Mouse (Mus musculus) megakaryocyte progenitor cell, adult 5-6 weeks (primary cell): Measurements from ENCODE around the gene Tenm2. TPM values are rescaled to one million over a fixed set of nuclear protein-coding genes. Genes with fewer than 3 reads are reported as not detected.

ENCODE experiments used
- ATAC-seq: replicated peaks from 2 replicates; pipeline ENCODE4 v1.8.0; 2016; ENCODE audit warnings: mild to moderate bottlenecking, moderate TSS enrichment, inconsistent platforms; ENCODE audit not compliant: poor library complexity
- total RNA-seq, 2 experiments: library from RNA; stranded (forward) in 1 of 2; stranded (reverse) in 1 of 2; fragments of 157-497, 149-512 nt in 1 of 2; fragments of 200-1000 nt in 1 of 2; gene quantifications; 2 replicates each; pipeline versions ENCODE4 v1.2.3 to v1.2.4; 2015 to 2017

Gene Tenm2
- total RNA-seq, 2 experiments from 2014 or later: not detected

- no peak for ATAC-seq
These were observed 1222.6 kb downstream of the Tenm2 start for GRCm38 (mm10) chr11:36013179-36013578.

- ATAC-seq: no peak
These were observed 1226.2 kb downstream of the Tenm2 start for GRCm38 (mm10) chr11:36009281-36010208.

GRCm38 (mm10) chr11:36002900-36003299 is 1232.9 kb downstream of the Tenm2 start:
- no peak for ATAC-seq

GRCm38 (mm10) chr11:36001282-36001970 is 1234.3 kb downstream of the Tenm2 start:
- peak; percentile 96 for ATAC-seq

GRCm38 (mm10) chr11:36000585-36001281 is 1235.0 kb downstream of the Tenm2 start:
- ATAC-seq: 0 out of 2 replicates have a peak, but pooled peaks have one; percentile 9

- ATAC-seq: no peak
These were observed 1235.7 kb downstream of the Tenm2 start for GRCm38 (mm10) chr11:36000038-36000437.

GRCm38 (mm10) chr11:35998048-35998447 is 1237.7 kb downstream of the Tenm2 start:
- no peak for ATAC-seq

GRCm38 (mm10) chr11:35995310-35995709 is 1240.5 kb downstream of the Tenm2 start:
- no peak for ATAC-seq

GRCm38 (mm10) chr11:35991846-35992245 is 1243.9 kb downstream of the Tenm2 start:
- ATAC-seq: no peak

GRCm38 (mm10) chr11:35989967-35990366 is 1245.8 kb downstream of the Tenm2 start:
- no peak for ATAC-seq

GRCm38 (mm10) chr11:35985841-35986393 is 1249.8 kb downstream of the Tenm2 start:
- peak; percentile 42; the same call in 1 of the 2 replicates for ATAC-seq

- ATAC-seq: no peak
These were observed 1253.0 kb downstream of the Tenm2 start for GRCm38 (mm10) chr11:35982734-35983133.

GRCm38 (mm10) chr11:35980411-35980917 is 1255.3 kb downstream of the Tenm2 start, which contains the start of gene Wwc1:
TSS of gene Wwc1 (minus strand) at chr11:35980527.
- no peak for ATAC-seq

- ATAC-seq: peak; percentile 31; the same call in 1 of the 2 replicates
These were observed 1255.9 kb downstream of the Tenm2 start for GRCm38 (mm10) chr11:35979733-35980410.

- ATAC-seq: no peak
These were observed 1256.5 kb downstream of the Tenm2 start for GRCm38 (mm10) chr11:35979266-35979732.

- ATAC-seq: no peak
These were observed 1258.0 kb downstream of the Tenm2 start for GRCm38 (mm10) chr11:35977796-35978195.

- no peak for ATAC-seq
These were observed 1258.7 kb downstream of the Tenm2 start for GRCm38 (mm10) chr11:35977096-35977495.

GRCm38 (mm10) chr11:35976482-35976881 is 1259.3 kb downstream of the Tenm2 start:
- no peak for ATAC-seq

GRCm38 (mm10) chr11:35974632-35975450 is 1260.9 kb downstream of the Tenm2 start:
- ATAC-seq: no peak
